ENCODE assay signal across 24 mouse cellular contexts in genomic region chr19:5334741-5335140, GRCm38 (mm10). TPM values are rescaled to one million over a fixed set of nuclear protein-coding genes. Genes with fewer than 3 reads are reported as not detected.
A peak's percentile ranks its signal among the peaks of the same experiment; 100 is the strongest.
DNase-seq lines count a peak whose midpoint lies in the region; ATAC-seq and TF ChIP-seq lines count a peak whose summit lies in the region.
"Had no signal": no experiment of that assay in that cellular context is flagged by ENCODE, and none has a peak within 500 bp of the region (broad histone marks: within the 10 kb centered on the region; RNA-seq: fewer than 3 reads in every experiment).

No protein-coding gene starts in this region.

- 31% methylated on average over 5 of the region's 5 CpGs for WGBS in heart, embryonic 14.5 days
- 30% methylated on average over 5 of the region's 5 CpGs for WGBS in heart, embryonic 12.5 days
- 57% methylated on average over 5 of the region's 5 CpGs for WGBS in lung, postnatal 0 days

- no peak overlapping the region for H3K9ac ChIP-seq in heart, embryonic 14.5 days (ENCODE audit: low read length)
- no peak overlapping the region for H3K9ac ChIP-seq in heart, embryonic 12.5 days
- no peak overlapping the region for H3K9ac ChIP-seq in lung, postnatal 0 days (replicated peaks; ENCODE audit: low read depth)
- H3K9ac ChIP-seq: embryonic facial prominence, embryonic 15.5 days; hindbrain, embryonic 14.5 days; intestine, embryonic 15.5 days had no signal

- no peak overlapping the region for H3K4me2 ChIP-seq in heart, embryonic 14.5 days (ENCODE audit: low read length)
- H3K4me2 ChIP-seq in heart, embryonic 12.5 days = no peak overlapping the region
- H3K4me2 ChIP-seq in lung, postnatal 0 days (replicated peaks; ENCODE audit: low read depth, low read length) = no peak overlapping the region
- H3K4me2 ChIP-seq: embryonic facial prominence, embryonic 15.5 days; hindbrain, embryonic 14.5 days; intestine, embryonic 15.5 days had no signal

- TF ChIP-seq CTCF in lung, postnatal 0 days (IDR thresholded peaks at IDR 0.05) = no peak

- H3K4me3 ChIP-seq in heart, embryonic 14.5 days (ENCODE audit: control insufficient read depth in 1 of 2, insufficient read depth in 1 of 2, low read depth in 1 of 2, low read length in 2 of 2) = no peak overlapping the region
- H3K4me3 ChIP-seq in heart, embryonic 12.5 days = no peak overlapping the region
- no peak overlapping the region for H3K4me3 ChIP-seq in lung, postnatal 0 days (ENCODE audit: low read depth, low read length)
- H3K4me3 ChIP-seq: embryonic facial prominence, embryonic 15.5 days; erythroblast, embryonic 14.5 days; forebrain, embryonic 10.5 days; gastrocnemius, adult 2 months; hindbrain, embryonic 10.5 days; intestine, embryonic 15.5 days had no signal

- DNase-seq in heart, postnatal 4 days = peak; percentile 38
- no peak for DNase-seq in heart, adult 9 months (ENCODE audit: low spot score in 2 of 2)
- DNase-seq in lung, postnatal 14 days = peak; percentile 9
- no peak for DNase-seq in lung, postnatal 0 days (ENCODE audit: low spot score)
- peak; percentile 91 for DNase-seq in NIH3T3 (ENCODE audit: low read depth)
- DNase-seq: adrenal gland, postnatal 25 days; cerebellum, adult 18-20 months; cerebellum, adult 9-11 months; cerebellum, postnatal 36 days; gastrocnemius, adult 2 months; gastrocnemius, postnatal 25 days; heart, postnatal 14 days; kidney, adult 18-20 months had no signal

- peak; percentile 42; the same call in 1 of the 2 replicates for ATAC-seq in heart, embryonic 14.5 days (ENCODE audit: insufficient number of reproducible peaks, insufficient read depth, low FRiP score, low read depth)
- ATAC-seq in heart, embryonic 12.5 days (ENCODE audit: insufficient number of reproducible peaks, low FRiP score) = no peak
- no peak for ATAC-seq in lung, postnatal 0 days
- ATAC-seq: forebrain, embryonic 14.5 days; intestine, embryonic 15.5 days had no signal

- peaks cover 6 to 7% of the 10 kb centered on the region in 2 experiments; a peak in 3 of 4 replicates for H3K4me1 ChIP-seq in heart, embryonic 14.5 days (ENCODE audit: control insufficient read depth in 2 of 2, insufficient read depth in 2 of 2, low read length in 2 of 2)
- peaks cover 4% of the 10 kb centered on the region for H3K4me1 ChIP-seq in heart, embryonic 12.5 days (replicated peaks)
- H3K4me1 ChIP-seq in lung, postnatal 0 days (ENCODE audit: insufficient read depth, low read depth, low read length) = no peaks in the 10 kb centered on the region
- H3K4me1 ChIP-seq: embryonic facial prominence, embryonic 15.5 days; intestine, embryonic 15.5 days had no signal

- H3K9me3 ChIP-seq in heart, embryonic 14.5 days (ENCODE audit: control insufficient read depth, low read length) = no peaks in the 10 kb centered on the region
- H3K9me3 ChIP-seq in heart, embryonic 12.5 days (replicated peaks) = no peaks in the 10 kb centered on the region
- no peaks in the 10 kb centered on the region for H3K9me3 ChIP-seq in lung, postnatal 0 days (ENCODE audit: low read length)
- H3K9me3 ChIP-seq: embryonic facial prominence, embryonic 15.5 days; forebrain, embryonic 10.5 days; hindbrain, embryonic 10.5 days; intestine, embryonic 15.5 days had no signal

- no peaks in the 10 kb centered on the region for H3K36me3 ChIP-seq in heart, embryonic 14.5 days (ENCODE audit: control insufficient read depth, insufficient read depth, low read length)
- H3K36me3 ChIP-seq in heart, embryonic 12.5 days = no peaks in the 10 kb centered on the region
- H3K36me3 ChIP-seq in lung, postnatal 0 days (ENCODE audit: insufficient read depth, low read length) = no peaks in the 10 kb centered on the region
- H3K36me3 ChIP-seq: embryonic facial prominence, embryonic 15.5 days; forebrain, embryonic 10.5 days; hindbrain, embryonic 10.5 days; intestine, embryonic 15.5 days had no signal

- H3K27me3 ChIP-seq in heart, embryonic 14.5 days (ENCODE audit: control insufficient read depth, insufficient read depth, low read length) = no peaks in the 10 kb centered on the region
- H3K27me3 ChIP-seq in heart, embryonic 12.5 days (replicated peaks) = no peaks in the 10 kb centered on the region
- no peaks in the 10 kb centered on the region for H3K27me3 ChIP-seq in lung, postnatal 0 days (replicated peaks; ENCODE audit: insufficient read depth, low read length)
- H3K27me3 ChIP-seq: embryonic facial prominence, embryonic 15.5 days; intestine, embryonic 15.5 days had no signal

- peak overlapping the region; percentile 40 to 52; a peak in 3 of 4 replicates for H3K27ac ChIP-seq in heart, embryonic 14.5 days (replicated peaks in 1 of 2; ENCODE audit: control insufficient read depth in 1 of 2, insufficient read depth in 1 of 2, low read depth in 2 of 2, low read length in 2 of 2)
- no peak overlapping the region for H3K27ac ChIP-seq in heart, embryonic 12.5 days (ENCODE audit: poor library complexity, severe bottlenecking)
- H3K27ac ChIP-seq in lung, postnatal 0 days (ENCODE audit: low read length) = no peak overlapping the region
- H3K27ac ChIP-seq: embryonic facial prominence, embryonic 15.5 days; forebrain, embryonic 10.5 days; gastrocnemius, adult 2 months; hindbrain, embryonic 10.5 days; hindbrain, embryonic 14.5 days; intestine, embryonic 15.5 days had no signal

- TF ChIP-seq EP300 in lung, postnatal 0 days (IDR thresholded peaks at IDR 0.05) = no peak

RNA-seq across cellular contexts. Expression of gene Catsper1, which starts 0.8 kb away (rescaled TPM):
- polyA plus RNA-seq in heart, embryonic 14.5 days (2014; fragmentation: Nextera tagmentation; extraction: Ambion mirVana) = not detected in 2 replicates
- polyA plus RNA-seq in heart, embryonic 12.5 days (2016; fragmentation: Nextera tagmentation; extraction: Ambion mirVana) = not detected in 2 replicates
- not detected for total RNA-seq in heart, postnatal 4 days (2021)
- not detected in 2 replicates for polyA plus RNA-seq in lung, postnatal 0 days (2015; fragmentation: Nextera tagmentation; extraction: Ambion mirVana)
- total RNA-seq: adrenal gland, postnatal 25 days; ES-E14; gastrocnemius, adult 2 months; gastrocnemius, postnatal 25 days; granulocyte monocyte progenitor cell, adult 5-6 weeks; heart, postnatal 14 days had no signal
- polyA plus RNA-seq: embryonic facial prominence, embryonic 15.5 days; erythroblast, embryonic 14.5 days; forebrain, embryonic 10.5 days; forebrain, embryonic 14.5 days; hindbrain, embryonic 10.5 days; hindbrain, embryonic 14.5 days; intestine, embryonic 15.5 days had no signal

RNA-seq across cellular contexts. Expression of gene Cst6, which starts 14.6 kb away (rescaled TPM):
- 0.92 and 0.95 TPM in 2 replicates for polyA plus RNA-seq in heart, embryonic 14.5 days (2014; fragmentation: Nextera tagmentation; extraction: Ambion mirVana)
- polyA plus RNA-seq in heart, embryonic 12.5 days (2016; fragmentation: Nextera tagmentation; extraction: Ambion mirVana) = not detected in 2 replicates
- total RNA-seq in heart, postnatal 4 days (2021) = 1 to 10 TPM in 1 of 2 experiments, under 1 TPM in 1; 0.81 to 3.0 TPM
- 0.65 and 1.4 TPM in 2 replicates for polyA plus RNA-seq in lung, postnatal 0 days (2015; fragmentation: Nextera tagmentation; extraction: Ambion mirVana)
- total RNA-seq: granulocyte monocyte progenitor cell, adult 5-6 weeks had no signal
- polyA plus RNA-seq: erythroblast, embryonic 14.5 days had no signal

RNA-seq across cellular contexts. Expression of gene Eif1ad, which starts 31.8 kb away (rescaled TPM):
- 37.4 and 42.1 TPM in 2 replicates for polyA plus RNA-seq in heart, embryonic 14.5 days (2014; fragmentation: Nextera tagmentation; extraction: Ambion mirVana)
- 42.8 and 43.0 TPM in 2 replicates for polyA plus RNA-seq in heart, embryonic 12.5 days (2016; fragmentation: Nextera tagmentation; extraction: Ambion mirVana)
- 10 to 100 TPM; 35.0 to 37.3 TPM for total RNA-seq in heart, postnatal 4 days (2021)
- polyA plus RNA-seq in lung, postnatal 0 days (2015; fragmentation: Nextera tagmentation; extraction: Ambion mirVana) = 21.5 and 25.4 TPM in 2 replicates

RNA-seq across cellular contexts. Expression of gene Banf1, which starts 32.2 kb away (rescaled TPM):
- 453 and 486 TPM in 2 replicates for polyA plus RNA-seq in heart, embryonic 14.5 days (2014; fragmentation: Nextera tagmentation; extraction: Ambion mirVana)
- 400 and 410 TPM in 2 replicates for polyA plus RNA-seq in heart, embryonic 12.5 days (2016; fragmentation: Nextera tagmentation; extraction: Ambion mirVana)
- total RNA-seq in heart, postnatal 4 days (2021) = 100 to 1,000 TPM; 234 to 244 TPM
- polyA plus RNA-seq in lung, postnatal 0 days (2015; fragmentation: Nextera tagmentation; extraction: Ambion mirVana) = 182 and 191 TPM in 2 replicates

RNA-seq across cellular contexts. Expression of gene Gal3st3, which starts 36.6 kb away (rescaled TPM):
- 6.4 and 6.7 TPM in 2 replicates for polyA plus RNA-seq in heart, embryonic 14.5 days (2014; fragmentation: Nextera tagmentation; extraction: Ambion mirVana)
- polyA plus RNA-seq in heart, embryonic 12.5 days (2016; fragmentation: Nextera tagmentation; extraction: Ambion mirVana) = 3.8 and 4.5 TPM in 2 replicates
- 1 to 10 TPM; 7.4 to 9.3 TPM for total RNA-seq in heart, postnatal 4 days (2021)
- polyA plus RNA-seq in lung, postnatal 0 days (2015; fragmentation: Nextera tagmentation; extraction: Ambion mirVana) = 0.55 and 0.57 TPM in 2 replicates
- total RNA-seq: adrenal gland, postnatal 25 days; gastrocnemius, postnatal 25 days; granulocyte monocyte progenitor cell, adult 5-6 weeks had no signal
- polyA plus RNA-seq: erythroblast, embryonic 14.5 days had no signal

Comparison
In these comparisons a context has a peak if more than half of its experiments do, and no peak if none do; other contexts are left out.
1. H3K27ac ChIP-seq: peak in heart, embryonic 14.5 days (2 of 2); none in heart, embryonic 12.5 days (single experiment) and lung, postnatal 0 days (single experiment).
2. DNase-seq: peak in heart, postnatal 4 days (single experiment), lung, postnatal 14 days (single experiment) and NIH3T3 (single experiment); none in heart, adult 9 months (0 of 2) and lung, postnatal 0 days (single experiment).